Mouse (Mus musculus): ENCODE results near the gene Olfr283. TPM values are rescaled to one million over a fixed set of nuclear protein-coding genes. Genes with fewer than 3 reads are reported as not detected.
A peak's percentile ranks its signal among the peaks of the same experiment; 100 is the strongest.

Olfr283 gene
- polyA plus RNA-seq, 1 experiment from 2014 or later: not detected

DNA sequence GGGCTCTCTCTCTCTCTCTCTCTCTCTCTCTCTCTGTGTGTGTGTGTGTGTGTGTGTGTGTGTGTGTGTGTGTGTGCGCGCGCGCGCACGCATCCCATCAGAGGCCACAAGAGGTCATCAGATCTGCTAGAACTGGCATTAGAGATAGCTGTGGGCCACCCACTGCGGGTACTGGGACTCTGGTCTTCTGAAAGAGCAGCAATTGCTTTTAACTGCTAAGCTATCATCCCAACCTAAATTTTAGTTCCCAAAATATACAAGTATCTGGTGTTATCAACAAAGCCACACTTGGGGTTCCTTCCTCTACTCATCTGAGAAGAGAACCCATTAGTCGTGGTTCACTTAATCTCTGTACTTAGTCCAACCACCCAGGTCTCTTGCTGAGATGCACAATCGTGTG, 29.5 kb upstream of the Olfr283 start:
- no peak overlapping the region for H3K4me3 ChIP-seq (ENCODE audit: low read depth, low read length)
- ATAC-seq (no peak), DNase-seq (ENCODE audit: low spot score) (no peak)
- 90% methylated on average over 9 of the region's 9 CpGs for WGBS
- H3K27me3 ChIP-seq (replicated peaks; ENCODE audit: control insufficient read depth, insufficient read depth, low read length): no peaks in the 10 kb centered on the region
- H3K4me1 ChIP-seq (ENCODE audit: control insufficient read depth, insufficient read depth, low read length): no peaks in the 10 kb centered on the region
- H3K4me2 ChIP-seq (ENCODE audit: low read length): no peak overlapping the region
- no peaks in the 10 kb centered on the region for H3K9me3 ChIP-seq (replicated peaks; ENCODE audit: control insufficient read depth, low read length)
- H3K36me3 ChIP-seq (ENCODE audit: control insufficient read depth, insufficient read depth, low read length): no peaks in the 10 kb centered on the region
- H3K27ac ChIP-seq (ENCODE audit: low read depth, low read length): no peak overlapping the region
- H3K9ac ChIP-seq (ENCODE audit: low read length): no peak overlapping the region

DNA sequence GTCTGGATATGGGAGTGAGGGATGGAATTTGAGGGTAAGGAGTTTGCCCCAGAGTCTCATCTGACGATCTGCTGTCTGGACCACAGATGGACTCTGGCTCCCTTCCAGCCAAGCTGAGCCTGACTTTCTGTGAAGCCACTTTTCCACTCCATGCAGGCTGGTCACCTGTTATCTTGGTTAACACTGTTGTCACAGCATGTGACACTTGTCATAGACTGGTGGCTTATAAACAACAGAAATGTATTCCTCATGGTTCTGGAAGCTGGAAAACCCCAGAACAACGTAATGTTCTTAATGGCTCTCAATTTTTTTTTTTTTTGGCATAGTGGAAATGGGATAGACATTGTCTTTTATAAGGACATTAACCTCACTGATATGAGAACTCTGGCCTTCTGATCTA, 28.9 kb upstream of the Olfr283 start:
- no peak for ATAC-seq
- Histone ChIP-seq H3K4me2 (ENCODE audit: low read length) (no peak overlapping the region), H3K27ac (ENCODE audit: low read depth, low read length) (no peak overlapping the region), H3K4me3 (ENCODE audit: low read depth, low read length) (no peak overlapping the region), H3K9ac (ENCODE audit: low read length) (no peak overlapping the region), H3K4me1 (ENCODE audit: control insufficient read depth, insufficient read depth, low read length) (no peaks in the 10 kb centered on the region), H3K36me3 (ENCODE audit: control insufficient read depth, insufficient read depth, low read length) (no peaks in the 10 kb centered on the region), H3K9me3 (replicated peaks; ENCODE audit: control insufficient read depth, low read length) (no peaks in the 10 kb centered on the region), H3K27me3 (replicated peaks; ENCODE audit: control insufficient read depth, insufficient read depth, low read length) (no peaks in the 10 kb centered on the region)
- WGBS: 95% methylated on average over 2 of the region's 2 CpGs
- DNase-seq (ENCODE audit: low spot score): no peak

DNA sequence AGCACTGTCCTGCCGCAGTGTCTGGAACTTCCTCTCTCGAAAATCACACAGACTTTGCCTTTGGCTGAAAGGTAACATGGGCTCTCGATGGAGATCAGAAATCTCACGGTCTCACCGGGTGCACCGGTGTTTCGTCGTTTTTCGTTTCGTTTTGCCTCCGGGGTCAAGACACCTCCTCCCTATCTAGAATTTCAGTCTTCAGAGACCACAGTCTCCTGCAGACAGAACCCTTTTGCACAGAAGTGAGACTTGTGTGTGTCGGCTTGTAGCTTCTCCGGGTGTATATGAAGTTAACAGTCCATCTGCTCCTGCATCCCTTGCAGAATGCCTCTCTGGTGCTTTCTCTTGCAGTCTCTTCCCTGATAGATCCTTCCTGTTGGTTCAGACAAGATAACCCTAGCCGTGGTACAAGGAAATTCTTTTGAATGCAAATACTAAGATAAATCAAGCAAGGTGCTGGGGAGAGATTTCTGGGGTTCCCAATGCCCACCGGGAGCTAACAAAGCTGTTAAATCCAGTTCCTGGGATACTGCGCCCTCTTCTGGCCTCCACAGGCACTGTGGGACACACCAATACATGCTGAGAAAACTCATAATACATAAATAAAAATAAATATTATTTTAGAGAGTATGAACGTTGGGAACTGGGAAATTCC, 27.8 kb upstream of the Olfr283 start:
- Histone ChIP-seq H3K9ac (ENCODE audit: low read length) (no peak overlapping the region), H3K36me3 (ENCODE audit: control insufficient read depth, insufficient read depth, low read length) (no peaks in the 10 kb centered on the region), H3K4me2 (ENCODE audit: low read length) (no peak overlapping the region), H3K27me3 (replicated peaks; ENCODE audit: control insufficient read depth, insufficient read depth, low read length) (no peaks in the 10 kb centered on the region), H3K4me1 (ENCODE audit: control insufficient read depth, insufficient read depth, low read length) (no peaks in the 10 kb centered on the region), H3K4me3 (ENCODE audit: low read depth, low read length) (no peak overlapping the region), H3K27ac (ENCODE audit: low read depth, low read length) (no peak overlapping the region), H3K9me3 (replicated peaks; ENCODE audit: control insufficient read depth, low read length) (no peaks in the 10 kb centered on the region)
- ATAC-seq: no peak
- no peak for DNase-seq (ENCODE audit: low spot score)
- WGBS: 77% methylated on average over 17 of the region's 17 CpGs

GRCm38 (mm10) chr15:98402356-98402755, 21.6 kb upstream of the Olfr283 start:
- no peaks in the 10 kb centered on the region for H3K36me3 ChIP-seq (ENCODE audit: control insufficient read depth, insufficient read depth, low read length)
- H3K4me2 ChIP-seq (ENCODE audit: low read length): no peak overlapping the region
- H3K9ac ChIP-seq (ENCODE audit: low read length): no peak overlapping the region
- H3K4me1 ChIP-seq (ENCODE audit: control insufficient read depth, insufficient read depth, low read length): no peaks in the 10 kb centered on the region
- WGBS: 90% methylated on average over 10 of the region's 10 CpGs
- ATAC-seq: no peak
- no peaks in the 10 kb centered on the region for H3K27me3 ChIP-seq (replicated peaks; ENCODE audit: control insufficient read depth, insufficient read depth, low read length)
- H3K27ac ChIP-seq (ENCODE audit: low read depth, low read length): no peak overlapping the region
- DNase-seq (ENCODE audit: low spot score): no peak
- no peaks in the 10 kb centered on the region for H3K9me3 ChIP-seq (replicated peaks; ENCODE audit: control insufficient read depth, low read length)
- H3K4me3 ChIP-seq (ENCODE audit: low read depth, low read length): no peak overlapping the region

DNA sequence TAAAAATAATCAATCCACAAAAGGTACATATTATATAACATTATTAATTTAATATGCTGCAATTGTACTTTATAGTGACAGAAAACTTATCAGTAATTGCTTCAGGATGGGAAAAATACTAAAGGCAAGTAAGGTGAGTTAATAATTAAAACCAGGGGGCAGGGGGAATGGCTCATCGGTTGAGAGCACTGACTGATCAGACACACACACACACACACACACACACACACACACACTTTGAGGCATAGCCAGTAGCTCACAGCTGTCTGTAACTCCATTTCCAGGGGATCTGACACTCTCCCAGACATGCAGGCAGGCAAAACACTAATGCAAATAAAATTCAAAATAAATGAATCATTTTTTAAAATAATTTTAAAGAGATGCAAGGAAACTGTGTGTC, 16.4 kb upstream of the Olfr283 start:
- no peaks in the 10 kb centered on the region for H3K27me3 ChIP-seq (replicated peaks; ENCODE audit: control insufficient read depth, insufficient read depth, low read length)
- H3K4me2 ChIP-seq (ENCODE audit: low read length): no peak overlapping the region
- H3K4me3 ChIP-seq (ENCODE audit: low read depth, low read length): no peak overlapping the region
- H3K27ac ChIP-seq (ENCODE audit: low read depth, low read length): no peak overlapping the region
- H3K9ac ChIP-seq (ENCODE audit: low read length): no peak overlapping the region
- H3K4me1 ChIP-seq (ENCODE audit: control insufficient read depth, insufficient read depth, low read length): no peaks in the 10 kb centered on the region
- ATAC-seq (no peak), DNase-seq (ENCODE audit: low spot score) (no peak)
- no peaks in the 10 kb centered on the region; the same call in 1 of the 2 replicates for H3K9me3 ChIP-seq (replicated peaks; ENCODE audit: control insufficient read depth, low read length)
- WGBS: 83% methylated on average over 1 of the region's 1 CpGs
- no peaks in the 10 kb centered on the region for H3K36me3 ChIP-seq (ENCODE audit: control insufficient read depth, insufficient read depth, low read length)

GRCm38 (mm10) chr15:98391903-98392187, 11.1 kb upstream of the Olfr283 start:
- Histone ChIP-seq H3K9ac (ENCODE audit: low read length) (no peak overlapping the region), H3K9me3 (replicated peaks; ENCODE audit: control insufficient read depth, low read length) (no peaks in the 10 kb centered on the region; the same call in 1 of the 2 replicates), H3K27ac (ENCODE audit: low read depth, low read length) (no peak overlapping the region), H3K4me3 (ENCODE audit: low read depth, low read length) (no peak overlapping the region), H3K4me2 (ENCODE audit: low read length) (no peak overlapping the region), H3K27me3 (replicated peaks; ENCODE audit: control insufficient read depth, insufficient read depth, low read length) (no peaks in the 10 kb centered on the region), H3K36me3 (ENCODE audit: control insufficient read depth, insufficient read depth, low read length) (no peaks in the 10 kb centered on the region), H3K4me1 (ENCODE audit: control insufficient read depth, insufficient read depth, low read length) (no peaks in the 10 kb centered on the region)
- WGBS: 41% methylated on average over 2 of the region's 2 CpGs
- DNase-seq (ENCODE audit: low spot score) (no peak), ATAC-seq (no peak)

DNA sequence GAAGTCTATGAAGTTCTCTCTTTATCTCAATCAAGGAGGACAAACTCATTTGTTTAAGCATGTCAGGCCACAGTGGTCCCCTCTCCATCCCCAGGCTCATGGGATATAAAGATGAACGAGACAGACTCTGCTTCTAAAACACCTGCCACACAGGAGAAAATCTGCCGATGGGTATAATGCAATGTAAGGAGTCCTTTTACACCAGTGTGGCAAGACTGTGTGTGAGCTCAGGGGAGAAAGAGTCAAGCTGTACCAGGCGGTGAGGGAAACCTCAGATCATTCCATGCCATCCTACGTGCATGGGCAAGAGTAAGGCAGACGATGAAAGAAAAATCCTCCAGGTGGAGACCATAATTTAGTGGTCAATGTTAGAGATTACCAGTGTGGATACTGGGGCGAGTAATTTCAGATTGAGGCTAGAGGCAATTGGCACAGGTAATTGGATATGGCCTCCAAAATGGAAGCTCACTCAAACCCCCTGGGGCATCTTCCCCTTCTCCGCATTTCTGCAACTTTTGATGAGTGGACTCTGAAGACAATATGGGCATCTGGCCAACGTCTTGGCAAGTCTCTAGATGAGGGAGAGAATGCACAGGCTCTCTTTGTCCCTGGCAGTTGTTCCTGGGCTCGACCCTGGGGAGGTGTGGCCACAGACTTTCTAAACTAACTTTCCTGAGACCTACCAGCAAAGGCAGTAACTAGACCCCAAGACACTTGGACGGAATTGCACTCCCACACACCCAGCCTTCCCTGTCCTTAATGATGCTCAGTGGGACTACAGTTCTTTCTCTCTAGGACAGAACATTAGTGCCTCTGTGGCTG, 10.5 kb upstream of the Olfr283 start:
- no peak overlapping the region for H3K9ac ChIP-seq (ENCODE audit: low read length)
- 68% methylated on average over 10 of the region's 10 CpGs for WGBS
- H3K27me3 ChIP-seq (replicated peaks; ENCODE audit: control insufficient read depth, insufficient read depth, low read length): no peaks in the 10 kb centered on the region
- H3K9me3 ChIP-seq (replicated peaks; ENCODE audit: control insufficient read depth, low read length): no peaks in the 10 kb centered on the region; the same call in 1 of the 2 replicates
- no peak overlapping the region for H3K27ac ChIP-seq (ENCODE audit: low read depth, low read length)
- no peaks in the 10 kb centered on the region for H3K36me3 ChIP-seq (ENCODE audit: control insufficient read depth, insufficient read depth, low read length)
- no peak overlapping the region for H3K4me2 ChIP-seq (ENCODE audit: low read length)
- no peaks in the 10 kb centered on the region for H3K4me1 ChIP-seq (ENCODE audit: control insufficient read depth, insufficient read depth, low read length)
- H3K4me3 ChIP-seq (ENCODE audit: low read depth, low read length): no peak overlapping the region
- DNase-seq (ENCODE audit: low spot score): no peak
- ATAC-seq: no peak

DNA sequence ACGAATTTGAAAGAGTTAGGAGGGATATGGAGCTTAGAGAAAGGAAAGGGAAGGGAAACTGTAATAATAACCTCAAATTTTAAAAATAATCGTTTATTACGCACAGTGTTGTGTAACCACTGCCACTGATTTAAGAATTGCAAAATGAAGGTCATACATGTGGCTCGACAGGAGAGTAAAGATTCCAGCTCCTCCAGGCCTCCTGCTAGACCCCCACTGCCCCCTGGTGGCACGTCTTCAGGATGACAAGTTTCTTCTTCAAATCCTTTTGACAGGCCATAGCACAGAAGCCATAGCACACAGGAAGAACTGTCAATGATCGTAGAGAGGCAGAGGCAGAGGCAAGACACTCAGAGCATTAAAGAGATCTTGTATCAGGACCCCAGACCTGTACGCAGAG, 9.1 kb upstream of the Olfr283 start:
- Histone ChIP-seq H3K9ac (ENCODE audit: low read length) (no peak overlapping the region), H3K4me2 (ENCODE audit: low read length) (no peak overlapping the region), H3K27me3 (replicated peaks; ENCODE audit: control insufficient read depth, insufficient read depth, low read length) (no peaks in the 10 kb centered on the region), H3K4me1 (ENCODE audit: control insufficient read depth, insufficient read depth, low read length) (no peaks in the 10 kb centered on the region), H3K27ac (ENCODE audit: low read depth, low read length) (no peak overlapping the region), H3K9me3 (replicated peaks; ENCODE audit: control insufficient read depth, low read length) (no peaks in the 10 kb centered on the region), H3K36me3 (ENCODE audit: control insufficient read depth, insufficient read depth, low read length) (no peaks in the 10 kb centered on the region), H3K4me3 (ENCODE audit: low read depth, low read length) (no peak overlapping the region)
- ATAC-seq: no peak
- DNase-seq (ENCODE audit: low spot score): peak; percentile 85
- WGBS: 31% methylated on average over 7 of the region's 7 CpGs

DNA sequence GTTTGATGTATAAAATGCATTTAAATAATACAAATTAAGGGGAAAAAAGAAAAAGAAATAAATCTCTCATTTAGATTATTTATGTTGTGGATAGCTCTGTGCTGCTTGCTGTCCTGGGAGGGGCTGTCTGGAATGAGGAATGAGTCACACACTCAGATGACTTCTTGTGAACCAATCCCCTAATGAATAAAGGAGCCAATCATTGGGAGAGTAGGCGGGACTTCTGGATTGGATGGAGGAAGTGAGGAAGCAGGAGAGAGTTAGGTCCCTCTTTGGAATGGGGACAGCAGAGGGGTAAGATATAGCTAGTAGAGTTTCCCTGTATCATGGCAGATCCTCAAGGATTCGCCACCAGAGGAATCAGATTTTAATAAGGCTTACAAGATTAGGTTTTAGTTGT, 6.9 kb upstream of the Olfr283 start:
- peak; percentile 4 for DNase-seq (ENCODE audit: low spot score)
- no peak overlapping the region for H3K9ac ChIP-seq (ENCODE audit: low read length)
- no peaks in the 10 kb centered on the region for H3K36me3 ChIP-seq (ENCODE audit: control insufficient read depth, insufficient read depth, low read length)
- no peaks in the 10 kb centered on the region for H3K4me1 ChIP-seq (ENCODE audit: control insufficient read depth, insufficient read depth, low read length)
- no peak for ATAC-seq
- no peaks in the 10 kb centered on the region for H3K9me3 ChIP-seq (replicated peaks; ENCODE audit: control insufficient read depth, low read length)
- no peak overlapping the region for H3K4me2 ChIP-seq (ENCODE audit: low read length)
- no peaks in the 10 kb centered on the region for H3K27me3 ChIP-seq (replicated peaks; ENCODE audit: control insufficient read depth, insufficient read depth, low read length)
- H3K4me3 ChIP-seq (ENCODE audit: low read depth, low read length): no peak overlapping the region
- 71% methylated on average over 2 of the region's 2 CpGs for WGBS
- H3K27ac ChIP-seq (ENCODE audit: low read depth, low read length): no peak overlapping the region

Data from forebrain, embryonic 14.5 days (tissue).